Mouse (Mus musculus): Measurements from ENCODE around the gene Rdm1.

DNA sequence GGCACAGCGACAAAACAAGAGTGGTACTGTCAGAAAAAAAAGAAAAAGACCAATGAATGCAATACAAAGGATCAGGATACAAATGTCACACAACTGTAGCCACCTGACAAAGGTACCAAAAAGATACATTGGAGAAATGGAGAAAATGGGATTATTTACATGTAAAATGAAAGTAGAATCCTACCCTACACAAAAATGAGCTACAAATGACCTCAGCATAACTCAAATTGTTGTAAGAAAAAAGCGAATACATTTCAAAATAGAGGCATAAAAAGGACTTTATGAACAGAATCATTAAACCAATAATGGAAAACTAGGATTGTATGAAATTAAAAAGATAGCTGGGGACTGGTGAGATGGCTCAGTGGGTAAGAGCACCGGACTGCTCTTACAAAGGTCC, 17.6 kb downstream of the Rdm1 start:
- TF ChIP-seq CTCF (IDR thresholded peaks at IDR 0.05; ENCODE audit: borderline replicate concordance, insufficient read depth, low read length) (no peak), POLR2A (IDR thresholded peaks at IDR 0.05; ENCODE audit: low read depth, low read length) (no peak; the same call in 1 of the 2 replicates)
